In genomic region chr16:81200201-81201071, GRCm38 (mm10) we compare ENCODE assay signal across 8 mouse cellular contexts. TPM values are rescaled to one million over a fixed set of nuclear protein-coding genes. Genes with fewer than 3 reads are reported as not detected.
DNase-seq lines count a peak whose midpoint lies in the region; ATAC-seq and TF ChIP-seq lines count a peak whose summit lies in the region.

Gene Ncam2, plus strand, starts transcription at chr16:81200697.

- H3K9me3 ChIP-seq in hindbrain, embryonic 13.5 days = no peaks in the 10 kb centered on the region
- no peaks in the 10 kb centered on the region for H3K9me3 ChIP-seq in lung, postnatal 0 days (ENCODE audit: low read length)

- H3K36me3 ChIP-seq in hindbrain, embryonic 13.5 days = no peaks in the 10 kb centered on the region
- no peaks in the 10 kb centered on the region for H3K36me3 ChIP-seq in lung, postnatal 0 days (ENCODE audit: insufficient read depth, low read length)

- H3K4me3 ChIP-seq in hindbrain, embryonic 13.5 days = peak within 1 kb of the TSS; percentile 65
- H3K4me3 ChIP-seq in lung, postnatal 0 days (ENCODE audit: low read depth, low read length) = peak within 1 kb of the TSS; percentile 44

- H3K4me1 ChIP-seq in hindbrain, embryonic 13.5 days (replicated peaks) = peaks cover 22% of the 10 kb centered on the region
- no peaks in the 10 kb centered on the region for H3K4me1 ChIP-seq in lung, postnatal 0 days (ENCODE audit: insufficient read depth, low read depth, low read length)

- no peak for TF ChIP-seq CTCF in lung, postnatal 0 days (IDR thresholded peaks at IDR 0.05)

- H3K27ac ChIP-seq in hindbrain, embryonic 13.5 days = peak within 1 kb of the TSS; percentile 89
- no peak within 1 kb of the TSS for H3K27ac ChIP-seq in lung, postnatal 0 days (ENCODE audit: low read length)

- under 1% methylated on average over 49 of the region's 70 CpGs for WGBS in hindbrain, embryonic 13.5 days
- under 1% methylated on average over 43 of the region's 70 CpGs for WGBS in lung, postnatal 0 days

- no peak for TF ChIP-seq EP300 in lung, postnatal 0 days (IDR thresholded peaks at IDR 0.05)

- peak within 1 kb of the TSS; percentile 77 for H3K9ac ChIP-seq in hindbrain, embryonic 13.5 days
- 0 out of 2 replicates have a peak within 1 kb of the TSS, but pooled peaks have one; percentile 16 for H3K9ac ChIP-seq in lung, postnatal 0 days (replicated peaks; ENCODE audit: low read depth)

- H3K4me2 ChIP-seq in hindbrain, embryonic 13.5 days = peak within 1 kb of the TSS; percentile 65
- H3K4me2 ChIP-seq in lung, postnatal 0 days (replicated peaks; ENCODE audit: low read depth, low read length) = peak within 1 kb of the TSS; percentile 84

- H3K27me3 ChIP-seq in hindbrain, embryonic 13.5 days = no peaks in the 10 kb centered on the region
- H3K27me3 ChIP-seq in lung, postnatal 0 days (replicated peaks; ENCODE audit: insufficient read depth, low read length) = no peaks in the 10 kb centered on the region

- DNase-seq in ZHBTc4 (ENCODE audit: low read depth, low spot score) = peak; percentile 88
- DNase-seq in cerebellum, postnatal 10 days = peak; percentile 87 to 88
- DNase-seq in frontal cortex, postnatal 14 days (ENCODE audit: low spot score in 2 of 2) = peak; percentile 51 to 58
- DNase-seq in layer of hippocampus, postnatal 25 days (ENCODE audit: extremely low spot score in 1 of 2, low spot score in 1 of 2) = peak; percentile 58 to 63
- DNase-seq in lung, postnatal 0 days (ENCODE audit: low spot score) = peak; percentile 72
- peak; percentile 64 for DNase-seq in ovary, postnatal 36 days (ENCODE audit: low spot score)
- peak; percentile 64 for DNase-seq in yolk sac, embryonic 10.5 days (ENCODE audit: low spot score)

- peak; percentile 84 for ATAC-seq in hindbrain, embryonic 13.5 days (ENCODE audit: low FRiP score)
- peak; percentile 90 for ATAC-seq in lung, postnatal 0 days

RNA-seq across cellular contexts. Expression of gene Ncam2, which starts in this region (rescaled TPM):
- 16.8 and 17.3 TPM in 2 replicates for polyA plus RNA-seq in hindbrain, embryonic 13.5 days (2015; fragmentation: Nextera tagmentation; extraction: Ambion mirVana)
- total RNA-seq in layer of hippocampus, postnatal 25 days (2021) = 10 to 100 TPM; 48.1 to 52.9 TPM
- 0.11 and 0.21 TPM in 2 replicates for polyA plus RNA-seq in lung, postnatal 0 days (2015; fragmentation: Nextera tagmentation; extraction: Ambion mirVana)

Comparison
In these comparisons a context has a peak if more than half of its experiments do, and no peak if none do; other contexts are left out.
1. RNA of gene Ncam2 (polyA plus RNA-seq): 16.8 to 17.3 TPM in hindbrain, embryonic 13.5 days; 0.11 to 0.21 TPM in lung, postnatal 0 days; every median in the first group is over 10 times any median in the second.
2. Peak in DNase-seq, ATAC-seq, H3K4me3 ChIP-seq, H3K9ac ChIP-seq and H3K4me2 ChIP-seq in lung, postnatal 0 days; RNA of the gene not detected or under 1 TPM.
3. Peak in every context shown above with its lines, with median percentiles within 50 percentile points of each other: DNase-seq.